Mouse (Mus musculus) naive thymus-derived CD4-positive, alpha-beta T cell, adult 2 months (primary cell): ENCODE measurements around the gene H2-T24.
"Not testable (repeated sequence)": the region's sequence is repeated elsewhere in the genome, so short reads cannot be mapped to it uniquely, and the experiment has no call there.

Source experiments
- DNase-seq: peaks from one replicate; pipeline ENCODE4 v3.0.0-alpha.2; 2011; ENCODE audit warnings: low read depth

The H2-T24 gene

GRCm38 (mm10) chr17:36020191-36021073, at the start of gene H2-T24:
TSS of gene H2-T24 (minus strand) at chr17:36020560.
- peak; percentile 92 for DNase-seq

- DNase-seq = peak; percentile 93
Observed at GRCm38 (mm10) chr17:36060829-36061228, 40.5 kb upstream of the H2-T24 start.

- not testable (repeated sequence) for DNase-seq
Observed at GRCm38 (mm10) chr17:36058362-36058761, 38.0 kb upstream of the H2-T24 start, which contains the start of gene Gm11127. TSS of gene Gm11127 (minus strand) at chr17:36058371.

GRCm38 (mm10) chr17:36057927-36058326, 37.6 kb upstream of the H2-T24 start:
- DNase-seq = not testable (repeated sequence)

- DNase-seq = no peak
Observed at GRCm38 (mm10) chr17:36043286-36043685, 22.9 kb upstream of the H2-T24 start.

- peak; percentile 96 for DNase-seq
Observed at GRCm38 (mm10) chr17:36042610-36043169, 22.3 kb upstream of the H2-T24 start, which contains the start of the genes H2-T22 and Gm6034. TSS of gene H2-T22 (minus strand) at chr17:36042747. TSS of gene Gm6034 (plus strand) at chr17:36042961.

- DNase-seq = not testable (repeated sequence)
Observed at GRCm38 (mm10) chr17:36042055-36042454, 21.7 kb upstream of the H2-T24 start.

GRCm38 (mm10) chr17:36040604-36041003, 20.2 kb upstream of the H2-T24 start:
- not testable (repeated sequence) for DNase-seq

GRCm38 (mm10) chr17:36036126-36036525, 15.8 kb upstream of the H2-T24 start:
- DNase-seq = peak; percentile 27

GRCm38 (mm10) chr17:36035010-36035638, 14.8 kb upstream of the H2-T24 start:
- DNase-seq = peak; percentile 76

GRCm38 (mm10) chr17:36034524-36034923, 14.2 kb upstream of the H2-T24 start:
- DNase-seq = not testable (repeated sequence)

- peak; percentile 84 for DNase-seq
Observed at GRCm38 (mm10) chr17:36032351-36032875, 12.1 kb upstream of the H2-T24 start, which contains the start of gene H2-T23. TSS of gene H2-T23 (minus strand) at chr17:36032855.

- peak; percentile 72 for DNase-seq
Observed at GRCm38 (mm10) chr17:36031583-36032331, 11.4 kb upstream of the H2-T24 start.

GRCm38 (mm10) chr17:36030703-36031582, 10.6 kb upstream of the H2-T24 start:
- not testable (repeated sequence) for DNase-seq

- not testable (repeated sequence) for DNase-seq
Observed at GRCm38 (mm10) chr17:36030046-36030702, 9.8 kb upstream of the H2-T24 start.

GRCm38 (mm10) chr17:36028879-36029619, 8.7 kb upstream of the H2-T24 start:
- no peak for DNase-seq

GRCm38 (mm10) chr17:36027663-36028062, 7.3 kb upstream of the H2-T24 start:
- DNase-seq = no peak

GRCm38 (mm10) chr17:36025901-36026300, 5.5 kb upstream of the H2-T24 start:
- DNase-seq = no peak

- no peak for DNase-seq
Observed at GRCm38 (mm10) chr17:36025197-36025596, 4.8 kb upstream of the H2-T24 start.
